Mouse (Mus musculus): ENCODE measurements around the gene Chil1. TPM values are rescaled to one million over a fixed set of nuclear protein-coding genes. Genes with fewer than 3 reads are reported as not detected.

The Chil1 gene
- polyA plus RNA-seq, 1 experiment from 2014 or later, result 4.5 TPM

GRCm38 (mm10) chr1:134211631-134212030 is 29.7 kb downstream of the Chil1 start:
- no peak overlapping the region for H3K4me2 ChIP-seq
- H3K4me1 ChIP-seq, result peaks cover 19% of the 10 kb centered on the region
- H3K9me3 ChIP-seq, result no peaks in the 10 kb centered on the region
- no peak overlapping the region for H3K4me3 ChIP-seq
- 24% methylated on average over 2 of the region's 2 CpGs for WGBS
- no peaks in the 10 kb centered on the region for H3K27me3 ChIP-seq
- H3K9ac ChIP-seq, result no peak overlapping the region
- H3K27ac ChIP-seq, result no peak overlapping the region
- H3K36me3 ChIP-seq, result no peaks in the 10 kb centered on the region
- no peak for ATAC-seq (ENCODE audit: insufficient number of reproducible peaks, insufficient read depth, low FRiP score, low TSS enrichment, low read depth)

- no peaks in the 10 kb centered on the region for H3K9me3 ChIP-seq
- H3K36me3 ChIP-seq, result no peaks in the 10 kb centered on the region
- ATAC-seq (ENCODE audit: insufficient number of reproducible peaks, insufficient read depth, low FRiP score, low TSS enrichment, low read depth), result no peak
- 72% methylated on average over 6 of the region's 6 CpGs for WGBS
- H3K9ac ChIP-seq, result no peak overlapping the region
- no peak overlapping the region for H3K27ac ChIP-seq
- H3K27me3 ChIP-seq, result no peaks in the 10 kb centered on the region
- H3K4me3 ChIP-seq, result no peak overlapping the region
- H3K4me2 ChIP-seq, result no peak overlapping the region
- H3K4me1 ChIP-seq, result peaks cover 19% of the 10 kb centered on the region
Measured at GRCm38 (mm10) chr1:134212351-134212750, 30.4 kb downstream of the Chil1 start.

- ATAC-seq (ENCODE audit: insufficient number of reproducible peaks, insufficient read depth, low FRiP score, low TSS enrichment, low read depth), result no peak
- 66% methylated on average over 7 of the region's 7 CpGs for WGBS
Measured at GRCm38 (mm10) chr1:134213405-134213804, 31.4 kb downstream of the Chil1 start.

GRCm38 (mm10) chr1:134215059-134215458 is 33.1 kb downstream of the Chil1 start:
- no peak for ATAC-seq (ENCODE audit: insufficient number of reproducible peaks, insufficient read depth, low FRiP score, low TSS enrichment, low read depth)
- 51% methylated on average over 7 of the region's 7 CpGs for WGBS
- Histone ChIP-seq H3K4me3 (no peak overlapping the region), H3K4me1 (peaks cover 19% of the 10 kb centered on the region), H3K27ac (no peak overlapping the region), H3K36me3 (no peaks in the 10 kb centered on the region), H3K9me3 (no peaks in the 10 kb centered on the region), H3K27me3 (no peaks in the 10 kb centered on the region), H3K9ac (no peak overlapping the region), H3K4me2 (no peak overlapping the region)

More at GRCm38 (mm10) chr1:134213405-134213804, 31.4 kb downstream of the Chil1 start:
- H3K4me3 ChIP-seq, result no peak overlapping the region
- no peaks in the 10 kb centered on the region for H3K36me3 ChIP-seq
- H3K4me1 ChIP-seq, result peaks cover 19% of the 10 kb centered on the region
- no peak overlapping the region for H3K4me2 ChIP-seq
- no peaks in the 10 kb centered on the region for H3K27me3 ChIP-seq
- H3K9me3 ChIP-seq, result no peaks in the 10 kb centered on the region
- H3K9ac ChIP-seq, result no peak overlapping the region
- no peak overlapping the region for H3K27ac ChIP-seq

GRCm38 (mm10) chr1:134215751-134216628 is 34.0 kb downstream of the Chil1 start:
- Histone ChIP-seq H3K36me3 (no peaks in the 10 kb centered on the region), H3K27ac (no peak overlapping the region), H3K4me2 (no peak overlapping the region), H3K4me1 (peaks cover 16% of the 10 kb centered on the region), H3K4me3 (no peak overlapping the region), H3K27me3 (no peaks in the 10 kb centered on the region), H3K9me3 (no peaks in the 10 kb centered on the region), H3K9ac (no peak overlapping the region)
- no peak for ATAC-seq (ENCODE audit: insufficient number of reproducible peaks, insufficient read depth, low FRiP score, low TSS enrichment, low read depth)
- WGBS, result 32% methylated on average over 11 of the region's 11 CpGs

- Histone ChIP-seq H3K4me2 (no peak overlapping the region), H3K4me1 (peaks cover 10% of the 10 kb centered on the region), H3K27ac (no peak overlapping the region), H3K27me3 (no peaks in the 10 kb centered on the region), H3K9me3 (no peaks in the 10 kb centered on the region), H3K9ac (no peak overlapping the region), H3K4me3 (no peak overlapping the region), H3K36me3 (no peaks in the 10 kb centered on the region)
- no peak for ATAC-seq (ENCODE audit: insufficient number of reproducible peaks, insufficient read depth, low FRiP score, low TSS enrichment, low read depth)
- 85% methylated on average over 2 of the region's 2 CpGs for WGBS
Measured at GRCm38 (mm10) chr1:134216629-134216971, 34.6 kb downstream of the Chil1 start.

- Histone ChIP-seq H3K4me1 (peaks cover 6% of the 10 kb centered on the region), H3K4me2 (no peak overlapping the region), H3K36me3 (no peaks in the 10 kb centered on the region), H3K27me3 (no peaks in the 10 kb centered on the region), H3K4me3 (no peak overlapping the region), H3K9ac (no peak overlapping the region), H3K9me3 (no peaks in the 10 kb centered on the region), H3K27ac (no peak overlapping the region)
- 61% methylated on average over 12 of the region's 12 CpGs for WGBS
- no peak for ATAC-seq (ENCODE audit: insufficient number of reproducible peaks, insufficient read depth, low FRiP score, low TSS enrichment, low read depth)
Measured at GRCm38 (mm10) chr1:134217028-134217481, 35.1 kb downstream of the Chil1 start.

- Histone ChIP-seq H3K27ac (no peak overlapping the region), H3K4me3 (no peak overlapping the region), H3K36me3 (no peaks in the 10 kb centered on the region), H3K9me3 (no peaks in the 10 kb centered on the region), H3K9ac (no peak overlapping the region), H3K4me1 (peaks cover 6% of the 10 kb centered on the region), H3K27me3 (no peaks in the 10 kb centered on the region), H3K4me2 (no peak overlapping the region)
- 82% methylated on average over 3 of the region's 3 CpGs for WGBS
- ATAC-seq (ENCODE audit: insufficient number of reproducible peaks, insufficient read depth, low FRiP score, low TSS enrichment, low read depth), result no peak
Measured at GRCm38 (mm10) chr1:134217942-134218341, 36.0 kb downstream of the Chil1 start.

GRCm38 (mm10) chr1:134219608-134220007 is 37.6 kb downstream of the Chil1 start:
- Histone ChIP-seq H3K27ac (no peak overlapping the region), H3K9ac (no peak overlapping the region), H3K4me2 (no peak overlapping the region), H3K27me3 (no peaks in the 10 kb centered on the region), H3K4me1 (peaks cover 6% of the 10 kb centered on the region), H3K36me3 (no peaks in the 10 kb centered on the region), H3K4me3 (no peak overlapping the region), H3K9me3 (no peaks in the 10 kb centered on the region)
- WGBS, result 83% methylated on average over 5 of the region's 5 CpGs
- ATAC-seq (ENCODE audit: insufficient number of reproducible peaks, insufficient read depth, low FRiP score, low TSS enrichment, low read depth), result no peak

DNA sequence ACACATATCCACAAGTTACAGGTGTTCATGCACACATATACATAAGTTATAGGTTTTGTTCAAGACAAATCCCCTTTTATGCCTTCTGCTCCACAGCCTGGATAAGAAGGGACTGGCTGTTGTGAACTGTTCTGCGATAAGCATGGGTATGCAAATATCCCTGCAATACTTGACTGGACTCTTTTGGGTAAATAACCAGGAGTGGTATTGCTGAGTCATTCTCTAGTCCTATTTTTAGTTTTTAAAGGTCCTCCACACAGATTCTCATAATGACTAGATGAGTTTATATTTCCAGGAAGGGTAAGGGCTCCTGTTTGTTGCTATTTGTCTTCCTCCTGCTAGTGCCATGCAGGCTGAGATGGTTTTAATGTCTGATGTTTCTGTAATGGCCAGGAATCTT is 39.2 kb downstream of the Chil1 start:
- WGBS, result 94% methylated on average over 1 of the region's 1 CpGs
- Histone ChIP-seq H3K9me3 (no peaks in the 10 kb centered on the region), H3K4me1 (no peaks in the 10 kb centered on the region; the same call in 1 of the 2 replicates), H3K4me3 (no peak overlapping the region), H3K4me2 (no peak overlapping the region), H3K36me3 (no peaks in the 10 kb centered on the region), H3K27ac (no peak overlapping the region), H3K27me3 (no peaks in the 10 kb centered on the region), H3K9ac (no peak overlapping the region)
- ATAC-seq (ENCODE audit: insufficient number of reproducible peaks, insufficient read depth, low FRiP score, low TSS enrichment, low read depth), result no peak

GRCm38 (mm10) chr1:134222122-134223055 is 40.4 kb downstream of the Chil1 start:
- 57% methylated on average over 8 of the region's 8 CpGs for WGBS
- Histone ChIP-seq H3K4me3 (no peak overlapping the region), H3K27me3 (no peaks in the 10 kb centered on the region), H3K27ac (no peak overlapping the region), H3K4me1 (no peaks in the 10 kb centered on the region), H3K9me3 (no peaks in the 10 kb centered on the region), H3K36me3 (no peaks in the 10 kb centered on the region), H3K9ac (no peak overlapping the region), H3K4me2 (no peak overlapping the region)
- ATAC-seq (ENCODE audit: insufficient number of reproducible peaks, insufficient read depth, low FRiP score, low TSS enrichment, low read depth), result no peak

All from embryonic facial prominence, embryonic 13.5 days (tissue).